ENCODE assay signal across 19 mouse cellular contexts in the genomic region with DNA sequence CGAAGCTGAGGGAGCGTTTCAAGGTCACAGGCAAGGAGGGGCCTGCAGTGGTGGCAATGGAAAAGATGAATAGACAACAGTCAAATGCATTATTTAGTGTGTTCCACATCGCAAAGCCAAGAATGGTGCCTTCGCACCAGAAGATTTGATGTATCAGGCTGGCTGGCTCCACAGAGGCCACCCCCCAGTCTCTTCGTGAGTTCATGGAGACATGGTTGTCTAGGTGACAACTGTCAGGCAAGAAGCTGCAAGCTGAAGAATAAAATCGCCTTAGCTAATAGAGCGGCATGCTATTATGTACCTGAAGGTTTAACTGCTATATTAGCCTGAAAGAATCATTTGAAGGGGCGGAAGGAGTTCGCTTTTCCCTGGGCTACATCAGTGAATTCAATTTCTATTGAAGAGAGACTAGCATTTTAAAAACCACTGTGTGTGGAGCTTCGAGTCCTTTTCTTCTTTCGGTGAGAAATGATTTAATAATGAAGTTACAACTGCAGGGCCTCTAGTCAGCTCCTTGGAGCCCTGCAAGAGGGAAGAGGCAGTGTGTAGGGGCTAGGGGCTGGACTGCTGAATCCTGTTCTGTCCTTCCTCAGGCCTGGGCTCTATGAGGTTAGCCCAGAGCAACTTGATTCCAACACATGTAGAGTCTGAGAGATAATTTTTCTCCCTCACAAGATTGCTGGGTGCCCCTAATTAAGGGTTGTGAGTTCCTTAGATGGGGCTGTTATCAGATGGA.
DNase-seq lines count a peak whose midpoint lies in the region; ATAC-seq and TF ChIP-seq lines count a peak whose summit lies in the region.
"Had no signal": no experiment of that assay in that cellular context is flagged by ENCODE, and none has a peak within 500 bp of the region (broad histone marks: within the 10 kb centered on the region; RNA-seq: fewer than 3 reads in every experiment).

No protein-coding gene starts in this region.

- H3K9me3 ChIP-seq in forebrain, embryonic 14.5 days (replicated peaks; ENCODE audit: control insufficient read depth, low read length) = no peaks in the 10 kb centered on the region
- no peaks in the 10 kb centered on the region for H3K9me3 ChIP-seq in forebrain, embryonic 16.5 days (ENCODE audit: control insufficient read depth, low read length)
- no peaks in the 10 kb centered on the region for H3K9me3 ChIP-seq in midbrain, embryonic 16.5 days (replicated peaks; ENCODE audit: control insufficient read depth, low read length, poor library complexity, severe bottlenecking)
- H3K9me3 ChIP-seq in stomach, postnatal 0 days (ENCODE audit: control insufficient read depth, low read length) = no peaks in the 10 kb centered on the region
- H3K9me3 ChIP-seq: embryonic facial prominence, embryonic 15.5 days had no signal

- no peak for ATAC-seq in forebrain, embryonic 14.5 days
- no peak for ATAC-seq in forebrain, embryonic 16.5 days
- peak; percentile 51; the same call in 1 of the 2 replicates for ATAC-seq in midbrain, embryonic 16.5 days
- ATAC-seq in stomach, postnatal 0 days (ENCODE audit: low FRiP score, low TSS enrichment) = no peak
- ATAC-seq: CD4-positive, CD25-positive, alpha-beta regulatory T cell, adult 4 months; intestine, postnatal 0 days; liver, postnatal 0 days; Patski had no signal

- H3K4me1 ChIP-seq in forebrain, embryonic 14.5 days (ENCODE audit: control insufficient read depth, insufficient read depth, low read length) = no peaks in the 10 kb centered on the region
- no peaks in the 10 kb centered on the region for H3K4me1 ChIP-seq in forebrain, embryonic 16.5 days (replicated peaks; ENCODE audit: control insufficient read depth, insufficient read depth, low read length)
- H3K4me1 ChIP-seq in midbrain, embryonic 16.5 days (ENCODE audit: control insufficient read depth, insufficient read depth, low read length) = peaks cover 5% of the 10 kb centered on the region; the same call in 1 of the 2 replicates
- no peaks in the 10 kb centered on the region for H3K4me1 ChIP-seq in stomach, postnatal 0 days (replicated peaks; ENCODE audit: control insufficient read depth, insufficient read depth)
- H3K4me1 ChIP-seq: embryonic facial prominence, embryonic 15.5 days had no signal

- no peaks in the 10 kb centered on the region for H3K27me3 ChIP-seq in forebrain, embryonic 14.5 days (replicated peaks; ENCODE audit: control insufficient read depth, insufficient read depth, low read length)
- H3K27me3 ChIP-seq in forebrain, embryonic 16.5 days (replicated peaks; ENCODE audit: control insufficient read depth, insufficient read depth, low read length) = no peaks in the 10 kb centered on the region
- no peaks in the 10 kb centered on the region for H3K27me3 ChIP-seq in midbrain, embryonic 16.5 days (ENCODE audit: control insufficient read depth, insufficient read depth, low read depth, low read length)
- H3K27me3 ChIP-seq in stomach, postnatal 0 days (ENCODE audit: control insufficient read depth, insufficient read depth, low read length) = no peaks in the 10 kb centered on the region
- H3K27me3 ChIP-seq: embryonic facial prominence, embryonic 15.5 days had no signal

- no peak for TF ChIP-seq CTCF in brain, embryonic 14.5 days (IDR thresholded peaks at IDR 0.05; ENCODE audit: borderline replicate concordance, extremely low read depth, insufficient read depth, insufficient read length)
- TF ChIP-seq CTCF in stomach, postnatal 0 days (IDR thresholded peaks at IDR 0.05; ENCODE audit: low read depth) = no peak

- TF ChIP-seq EP300 in stomach, postnatal 0 days (optimal IDR thresholded peaks at IDR 0.05) = no peak

- H3K4me3 ChIP-seq in forebrain, embryonic 14.5 days (ENCODE audit: low read depth, low read length) = no peak overlapping the region
- H3K4me3 ChIP-seq in forebrain, embryonic 16.5 days (replicated peaks; ENCODE audit: low read length) = no peak overlapping the region
- no peak overlapping the region for H3K4me3 ChIP-seq in midbrain, embryonic 16.5 days (ENCODE audit: low read depth, low read length)
- no peak overlapping the region for H3K4me3 ChIP-seq in stomach, postnatal 0 days (ENCODE audit: low read depth, low read length)
- H3K4me3 ChIP-seq: embryonic facial prominence, embryonic 15.5 days; myocyte had no signal

- H3K36me3 ChIP-seq in forebrain, embryonic 14.5 days (ENCODE audit: control insufficient read depth, insufficient read depth, low read length) = no peaks in the 10 kb centered on the region
- no peaks in the 10 kb centered on the region for H3K36me3 ChIP-seq in forebrain, embryonic 16.5 days (ENCODE audit: control insufficient read depth, insufficient read depth)
- no peaks in the 10 kb centered on the region for H3K36me3 ChIP-seq in midbrain, embryonic 16.5 days (ENCODE audit: control insufficient read depth, insufficient read depth, low read length)
- H3K36me3 ChIP-seq in stomach, postnatal 0 days (ENCODE audit: control insufficient read depth, insufficient read depth, low read length) = no peaks in the 10 kb centered on the region
- H3K36me3 ChIP-seq: embryonic facial prominence, embryonic 15.5 days had no signal

- H3K27ac ChIP-seq in forebrain, embryonic 14.5 days (ENCODE audit: low read depth, low read length) = no peak overlapping the region
- no peak overlapping the region for H3K27ac ChIP-seq in forebrain, embryonic 16.5 days (ENCODE audit: low read length)
- H3K27ac ChIP-seq in midbrain, embryonic 16.5 days (ENCODE audit: low read length) = peak overlapping the region; percentile 63
- H3K27ac ChIP-seq in stomach, postnatal 0 days (replicated peaks) = no peak overlapping the region
- H3K27ac ChIP-seq: embryonic facial prominence, embryonic 15.5 days had no signal

- peak; percentile 3 for DNase-seq in forebrain, embryonic 14.5 days (ENCODE audit: low spot score)
- peak; percentile 61 for DNase-seq in brain, embryonic 14.5 days (ENCODE audit: low read depth)
- DNase-seq in mesoderm, embryonic 11.5 days (ENCODE audit: low read depth, low spot score) = peak; percentile 12
- no peak for DNase-seq in gastrocnemius, postnatal 14 days
- no peak for DNase-seq in frontal cortex, adult 2 months (ENCODE audit: extremely low spot score in 1 of 2, low spot score in 1 of 2)
- DNase-seq in stomach, postnatal 0 days (ENCODE audit: low spot score) = no peak
- DNase-seq: adrenal gland, adult 8-10 months; cerebellum, postnatal 10 days; gastrocnemius, postnatal 36 days; liver, postnatal 0 days; lung, postnatal 10 days; thymus, adult 18-20 months had no signal

- intact Hi-C loops in gastrocnemius, postnatal 14 days (cut with DNase I; ENCODE audit: low total_unique reads) = no loop called here

- H3K9ac ChIP-seq in forebrain, embryonic 14.5 days (ENCODE audit: low read length) = no peak overlapping the region
- H3K9ac ChIP-seq in forebrain, embryonic 16.5 days (replicated peaks; ENCODE audit: low read depth, low read length) = no peak overlapping the region
- H3K9ac ChIP-seq in midbrain, embryonic 16.5 days (ENCODE audit: low read depth, low read length) = no peak overlapping the region
- no peak overlapping the region for H3K9ac ChIP-seq in stomach, postnatal 0 days (ENCODE audit: low read length)
- H3K9ac ChIP-seq: embryonic facial prominence, embryonic 15.5 days; liver, postnatal 0 days had no signal

- TF ChIP-seq POLR2A in brain, embryonic 14.5 days (IDR thresholded peaks at IDR 0.05; ENCODE audit: borderline replicate concordance, extremely low read depth, insufficient read depth, insufficient read length, poor library complexity, severe bottlenecking) = no peak

- no peak overlapping the region for H3K4me2 ChIP-seq in forebrain, embryonic 14.5 days (ENCODE audit: low read length)
- no peak overlapping the region for H3K4me2 ChIP-seq in forebrain, embryonic 16.5 days (ENCODE audit: low read length)
- no peak overlapping the region for H3K4me2 ChIP-seq in midbrain, embryonic 16.5 days (ENCODE audit: low read length)
- no peak overlapping the region for H3K4me2 ChIP-seq in stomach, postnatal 0 days (replicated peaks; ENCODE audit: low read depth)
- H3K4me2 ChIP-seq: embryonic facial prominence, embryonic 15.5 days had no signal

- WGBS in forebrain, embryonic 14.5 days = 57% methylated on average over 11 of the region's 11 CpGs
- 44% methylated on average over 11 of the region's 11 CpGs for WGBS in forebrain, embryonic 16.5 days
- 30% methylated on average over 11 of the region's 11 CpGs for WGBS in midbrain, embryonic 16.5 days
- WGBS in stomach, postnatal 0 days = 67% methylated on average over 11 of the region's 11 CpGs

Comparison
In these comparisons a context has a peak if more than half of its experiments do, and no peak if none do; other contexts are left out.
1. DNase-seq: peak in forebrain, embryonic 14.5 days (single experiment), brain, embryonic 14.5 days (single experiment) and mesoderm, embryonic 11.5 days (single experiment); none in gastrocnemius, postnatal 14 days (single experiment), frontal cortex, adult 2 months (0 of 2) and stomach, postnatal 0 days (single experiment).